Mouse (Mus musculus): ENCODE data around the gene Llgl2. TPM values are rescaled to one million over a fixed set of nuclear protein-coding genes. Genes with fewer than 3 reads are reported as not detected.
A peak's percentile ranks its signal among the peaks of the same experiment; 100 is the strongest.

Gene Llgl2
- polyA plus RNA-seq, 1 experiment: 268 TPM

DNA sequence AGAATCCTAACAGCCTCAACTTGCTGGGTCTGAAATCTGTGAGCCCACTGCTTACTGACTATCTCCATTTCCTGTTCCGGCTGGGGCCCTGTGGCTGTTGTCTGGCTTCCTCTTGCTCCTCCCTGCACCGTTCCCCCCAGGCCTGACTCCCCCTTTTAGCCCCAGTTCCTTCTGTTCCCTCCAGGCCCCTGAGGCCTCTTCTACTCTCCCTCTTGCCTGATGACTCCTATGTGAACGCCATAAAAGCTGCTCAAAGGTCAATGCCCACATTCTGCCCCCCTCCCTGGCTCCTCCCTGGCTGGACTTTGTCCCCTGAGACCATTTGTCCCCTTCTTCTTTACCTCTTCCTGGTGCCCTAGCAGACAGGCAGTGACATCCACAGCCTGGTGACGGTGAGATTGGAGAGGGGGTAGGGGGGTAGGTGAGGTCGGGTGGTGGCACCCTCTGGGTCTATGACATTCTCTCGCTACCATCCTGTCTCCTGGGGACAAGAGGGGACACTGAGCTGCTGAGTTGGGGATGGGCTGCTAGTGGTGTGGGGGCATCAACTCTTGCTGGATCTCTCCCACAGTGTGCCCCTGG lies 53.4 kb downstream of the Llgl2 start:
- Histone ChIP-seq H3K4me3 (ENCODE audit: low read depth, low read length) (peak overlapping the region; percentile 68), H3K27me3 (ENCODE audit: control insufficient read depth, insufficient read depth, low read length) (no peaks in the 10 kb centered on the region), H3K4me1 (ENCODE audit: control insufficient read depth, insufficient read depth, insufficient read length, low read length) (peaks cover 22% of the 10 kb centered on the region), H3K36me3 (ENCODE audit: control insufficient read depth, insufficient read depth, low read length) (peaks cover 34% of the 10 kb centered on the region), H3K27ac (ENCODE audit: insufficient read depth, low read depth, low read length) (peak overlapping the region; percentile 100)
- WGBS: 20% methylated on average over 6 of the region's 6 CpGs
- TF ChIP-seq CTCF (IDR thresholded peaks at IDR 0.05; ENCODE audit: extremely low read depth, insufficient read length, insufficient replicate concordance, low read depth, low read length) (no peak), POLR2A (IDR thresholded peaks at IDR 0.05; ENCODE audit: low read depth, low read length) (peak; percentile 93)

DNA sequence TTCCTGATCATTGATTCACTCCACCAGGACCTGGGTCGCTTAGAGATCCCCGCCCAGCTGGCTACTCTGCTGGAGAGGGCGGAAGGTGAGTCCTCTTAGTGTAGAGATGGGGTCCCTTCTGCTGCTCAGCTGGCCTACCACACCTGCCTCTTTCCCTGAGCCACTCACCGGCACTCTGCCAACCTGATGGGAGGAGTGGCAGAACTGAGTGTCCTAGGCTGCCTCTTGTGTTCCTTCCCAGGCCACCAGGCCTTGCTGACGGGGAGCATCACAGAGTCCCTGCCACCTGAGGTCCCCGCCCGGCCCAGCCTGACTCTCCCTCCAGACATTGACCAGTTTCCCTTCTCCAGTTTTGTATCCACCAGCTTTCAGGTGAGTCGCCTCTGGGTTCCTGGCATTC lies 54.2 kb downstream of the Llgl2 start:
- Histone ChIP-seq H3K4me1 (ENCODE audit: control insufficient read depth, insufficient read depth, insufficient read length, low read length) (peaks cover 15% of the 10 kb centered on the region), H3K36me3 (ENCODE audit: control insufficient read depth, insufficient read depth, low read length) (peaks cover 41% of the 10 kb centered on the region), H3K27me3 (ENCODE audit: control insufficient read depth, insufficient read depth, low read length) (no peaks in the 10 kb centered on the region), H3K4me3 (ENCODE audit: low read depth, low read length) (peak overlapping the region; percentile 68), H3K27ac (ENCODE audit: insufficient read depth, low read depth, low read length) (peak overlapping the region; percentile 92)
- TF ChIP-seq CTCF (IDR thresholded peaks at IDR 0.05; ENCODE audit: extremely low read depth, insufficient read length, insufficient replicate concordance, low read depth, low read length) (no peak), POLR2A (IDR thresholded peaks at IDR 0.05; ENCODE audit: low read depth, low read length) (no peak; the same call in 1 of the 2 replicates)
- WGBS: 24% methylated on average over 8 of the region's 8 CpGs

DNA sequence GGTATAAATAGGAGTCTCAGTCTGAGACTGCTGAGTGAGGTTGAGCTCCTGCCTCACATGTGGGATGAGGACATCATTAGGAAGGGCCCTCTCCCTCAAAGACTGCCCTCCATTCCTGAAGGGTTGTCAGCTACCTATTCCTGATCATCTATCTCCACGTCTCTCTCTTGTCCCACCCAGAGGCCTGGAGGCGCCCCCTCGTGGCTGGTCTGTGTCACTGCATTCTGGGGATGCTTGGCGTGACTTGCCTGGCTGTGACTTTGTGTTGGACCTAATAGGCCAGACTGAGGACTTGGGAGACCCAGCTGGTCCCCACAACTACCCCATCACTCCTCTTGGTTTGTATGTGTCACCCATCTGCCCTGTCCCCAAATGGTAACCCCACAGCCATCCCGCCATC lies 57.2 kb downstream of the Llgl2 start:
- no peaks in the 10 kb centered on the region for H3K27me3 ChIP-seq (ENCODE audit: control insufficient read depth, insufficient read depth, low read length)
- peaks cover 66% of the 10 kb centered on the region for H3K36me3 ChIP-seq (ENCODE audit: control insufficient read depth, insufficient read depth, low read length)
- no peak overlapping the region for H3K27ac ChIP-seq (ENCODE audit: insufficient read depth, low read depth, low read length)
- no peak for TF ChIP-seq POLR2A (IDR thresholded peaks at IDR 0.05; ENCODE audit: low read depth, low read length)
- TF ChIP-seq CTCF (IDR thresholded peaks at IDR 0.05; ENCODE audit: extremely low read depth, insufficient read length, insufficient replicate concordance, low read depth, low read length): peak; percentile 92
- 28% methylated on average over 5 of the region's 5 CpGs for WGBS
- H3K4me1 ChIP-seq (ENCODE audit: control insufficient read depth, insufficient read depth, insufficient read length, low read length): peaks cover 25% of the 10 kb centered on the region
- H3K4me3 ChIP-seq (ENCODE audit: low read depth, low read length): peak overlapping the region; percentile 25

DNA sequence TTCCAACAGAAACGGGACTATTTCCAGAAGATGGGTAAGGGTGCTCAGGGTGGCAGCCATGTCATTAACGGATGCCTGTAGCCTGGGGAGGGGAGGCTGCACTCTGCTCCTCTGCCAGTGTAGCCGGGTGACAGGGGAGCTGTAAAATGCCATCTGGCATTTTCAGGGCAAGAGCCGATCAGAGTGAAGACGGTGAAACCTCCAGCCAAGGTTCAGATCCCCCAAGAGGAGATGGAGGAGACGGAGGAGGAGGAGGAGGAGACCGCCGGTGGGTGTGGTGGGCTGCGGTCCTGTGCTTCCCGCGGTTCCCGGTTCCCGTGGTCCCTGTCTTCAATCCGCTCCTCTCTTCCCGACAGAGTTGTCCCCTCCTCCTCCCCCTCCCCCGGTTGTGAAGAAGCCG lies 59.4 kb downstream of the Llgl2 start:
- Histone ChIP-seq H3K27me3 (ENCODE audit: control insufficient read depth, insufficient read depth, low read length) (no peaks in the 10 kb centered on the region), H3K4me3 (ENCODE audit: low read depth, low read length) (peak overlapping the region; percentile 3; the same call in 1 of the 2 replicates), H3K27ac (ENCODE audit: insufficient read depth, low read depth, low read length) (peak overlapping the region; percentile 31; the same call in 1 of the 2 replicates), H3K36me3 (ENCODE audit: control insufficient read depth, insufficient read depth, low read length) (peaks cover 88% of the 10 kb centered on the region), H3K4me1 (ENCODE audit: control insufficient read depth, insufficient read depth, insufficient read length, low read length) (peaks cover 22% of the 10 kb centered on the region)
- WGBS: 54% methylated on average over 17 of the region's 17 CpGs
- TF ChIP-seq POLR2A (IDR thresholded peaks at IDR 0.05; ENCODE audit: low read depth, low read length) (no peak), CTCF (IDR thresholded peaks at IDR 0.05; ENCODE audit: extremely low read depth, insufficient read length, insufficient replicate concordance, low read depth, low read length) (no peak)

DNA sequence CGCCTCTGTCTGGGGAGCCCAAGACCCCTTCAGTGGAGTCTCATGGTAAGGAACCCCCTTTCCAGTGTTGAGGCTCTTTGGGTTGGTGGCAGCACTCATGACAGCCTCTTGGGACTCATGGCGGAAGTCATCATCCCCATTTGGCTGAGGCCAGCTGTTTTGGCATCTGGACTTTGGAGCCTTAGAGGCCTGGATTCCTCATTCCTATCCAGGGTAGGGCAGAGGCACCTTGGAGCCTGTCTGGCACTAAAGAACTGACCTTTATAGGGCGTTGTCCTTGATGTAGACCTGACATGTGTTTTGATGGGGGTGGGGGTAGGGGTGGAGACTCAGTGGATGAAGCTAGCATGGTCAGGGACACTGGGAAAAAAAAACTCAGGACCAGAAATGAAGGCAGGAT lies 60.5 kb downstream of the Llgl2 start:
- no peak for TF ChIP-seq CTCF (IDR thresholded peaks at IDR 0.05; ENCODE audit: extremely low read depth, insufficient read length, insufficient replicate concordance, low read depth, low read length)
- TF ChIP-seq POLR2A (IDR thresholded peaks at IDR 0.05; ENCODE audit: low read depth, low read length): no peak
- Histone ChIP-seq H3K36me3 (ENCODE audit: control insufficient read depth, insufficient read depth, low read length) (peaks cover 88% of the 10 kb centered on the region), H3K27ac (ENCODE audit: insufficient read depth, low read depth, low read length) (peak overlapping the region; percentile 34; the same call in 1 of the 2 replicates), H3K4me1 (ENCODE audit: control insufficient read depth, insufficient read depth, insufficient read length, low read length) (peaks cover 22% of the 10 kb centered on the region), H3K4me3 (ENCODE audit: low read depth, low read length) (no peak overlapping the region), H3K27me3 (ENCODE audit: control insufficient read depth, insufficient read depth, low read length) (no peaks in the 10 kb centered on the region)
- 49% methylated on average over 3 of the region's 3 CpGs for WGBS

DNA sequence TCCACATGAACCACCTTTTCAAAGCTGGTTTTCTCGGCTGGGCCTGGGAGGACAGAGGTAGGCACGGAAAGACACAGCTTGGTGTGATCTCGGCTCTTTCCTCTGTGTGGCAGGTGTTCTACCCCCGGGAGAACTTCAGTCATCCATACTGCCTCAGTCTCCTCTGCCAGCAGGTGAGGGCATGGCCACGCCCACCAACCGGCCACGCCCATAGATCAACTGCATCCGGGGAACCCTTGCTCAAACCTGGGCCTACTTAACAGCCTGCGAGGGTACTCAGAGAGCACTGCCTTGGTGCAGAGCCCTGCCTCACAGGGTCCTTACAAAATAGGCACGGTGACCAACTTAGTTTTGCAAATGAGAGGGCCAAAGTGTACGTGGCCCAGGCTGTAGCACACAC lies 61.4 kb downstream of the Llgl2 start:
- Histone ChIP-seq H3K4me1 (ENCODE audit: control insufficient read depth, insufficient read depth, insufficient read length, low read length) (peaks cover 22% of the 10 kb centered on the region), H3K36me3 (ENCODE audit: control insufficient read depth, insufficient read depth, low read length) (peaks cover 87% of the 10 kb centered on the region), H3K27me3 (ENCODE audit: control insufficient read depth, insufficient read depth, low read length) (no peaks in the 10 kb centered on the region), H3K4me3 (ENCODE audit: low read depth, low read length) (peak overlapping the region; percentile 44), H3K27ac (ENCODE audit: insufficient read depth, low read depth, low read length) (no peak overlapping the region)
- 50% methylated on average over 11 of the region's 11 CpGs for WGBS
- TF ChIP-seq CTCF (IDR thresholded peaks at IDR 0.05; ENCODE audit: extremely low read depth, insufficient read length, insufficient replicate concordance, low read depth, low read length) (0 out of 2 replicates have a peak, but pooled peaks have one; percentile 3), POLR2A (IDR thresholded peaks at IDR 0.05; ENCODE audit: low read depth, low read length) (no peak)

DNA sequence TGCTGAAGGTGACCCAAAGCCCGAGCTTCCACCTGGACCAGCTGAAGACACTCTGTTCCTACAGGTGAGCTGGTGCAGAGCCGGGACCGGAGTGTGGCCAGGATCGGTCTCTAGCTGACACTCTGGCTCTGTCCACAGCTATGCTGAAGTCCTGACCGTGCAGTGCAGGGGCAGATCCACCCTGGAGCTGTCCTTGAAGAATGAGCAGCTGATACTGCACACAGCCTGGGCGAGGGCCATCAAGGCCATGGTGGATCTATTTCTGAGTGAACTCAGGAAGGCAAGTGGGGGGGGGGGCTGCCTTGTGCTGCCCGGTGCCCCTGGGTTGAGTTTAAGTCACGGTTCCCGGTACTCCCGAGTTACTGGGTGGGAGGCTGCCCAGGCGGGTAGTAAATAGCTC lies 62.6 kb downstream of the Llgl2 start:
- Histone ChIP-seq H3K27me3 (ENCODE audit: control insufficient read depth, insufficient read depth, low read length) (no peaks in the 10 kb centered on the region), H3K27ac (ENCODE audit: insufficient read depth, low read depth, low read length) (no peak overlapping the region), H3K36me3 (ENCODE audit: control insufficient read depth, insufficient read depth, low read length) (peaks cover 91% of the 10 kb centered on the region), H3K4me1 (ENCODE audit: control insufficient read depth, insufficient read depth, insufficient read length, low read length) (peaks cover 20% of the 10 kb centered on the region), H3K4me3 (ENCODE audit: low read depth, low read length) (no peak overlapping the region)
- no peak for TF ChIP-seq POLR2A (IDR thresholded peaks at IDR 0.05; ENCODE audit: low read depth, low read length)
- TF ChIP-seq CTCF (IDR thresholded peaks at IDR 0.05; ENCODE audit: extremely low read depth, insufficient read length, insufficient replicate concordance, low read depth, low read length): no peak
- WGBS: 93% methylated on average over 11 of the region's 11 CpGs
